Mouse (Mus musculus) heart, adult 8-10 months (tissue): ENCODE results near the gene Zbtb12. TPM values are rescaled to one million over a fixed set of nuclear protein-coding genes. Genes with fewer than 3 reads are reported as not detected.
"Not testable (repeated sequence)": the region's sequence is repeated elsewhere in the genome, so short reads cannot be mapped to it uniquely, and the experiment has no call there.

Source experiments
- DNase-seq: peaks from one replicate; pipeline ENCODE4 v3.0.0; 2022; ENCODE audit warnings: low spot score
- total RNA-seq, 4 experiments: library from RNA; stranded (reverse); gene quantifications; 2 replicates each; pipeline ENCODE4 v1.2.4; 2022

The Zbtb12 gene
- total RNA-seq, result 1 to 10 TPM; 8.5 to 9.9 (median 9.1) TPM

DNA sequence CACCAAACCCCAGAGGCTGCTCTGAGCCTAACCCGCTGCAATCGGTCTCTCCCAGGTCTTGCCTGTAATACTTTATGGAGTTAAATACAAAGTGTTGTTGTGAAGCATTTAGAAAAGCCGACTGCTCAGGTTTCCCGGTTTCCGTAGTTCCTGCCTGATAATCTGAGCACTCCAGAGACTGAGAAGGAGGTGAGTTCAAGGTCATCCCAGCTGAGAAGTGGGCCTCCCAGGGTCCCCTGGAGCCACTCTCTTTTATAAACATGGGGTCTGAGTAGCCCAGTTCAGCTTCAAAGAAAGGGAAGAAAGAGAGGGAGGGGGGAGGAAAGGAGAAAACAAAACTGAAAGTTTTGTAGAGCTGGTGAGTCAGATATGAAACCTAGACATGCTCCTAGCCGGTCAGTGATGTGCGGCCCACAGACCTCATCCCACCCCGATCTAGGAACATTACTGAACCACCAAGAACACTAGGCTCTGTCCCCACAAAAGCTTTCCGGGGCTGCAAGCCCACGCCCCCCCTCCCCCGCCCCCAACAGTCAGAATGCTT is at the start of gene Zbtb12:
Gene Zbtb12, plus strand, starts transcription at position 148 of the 544 bp plus-strand sequence.
- DNase-seq, result no peak

DNA sequence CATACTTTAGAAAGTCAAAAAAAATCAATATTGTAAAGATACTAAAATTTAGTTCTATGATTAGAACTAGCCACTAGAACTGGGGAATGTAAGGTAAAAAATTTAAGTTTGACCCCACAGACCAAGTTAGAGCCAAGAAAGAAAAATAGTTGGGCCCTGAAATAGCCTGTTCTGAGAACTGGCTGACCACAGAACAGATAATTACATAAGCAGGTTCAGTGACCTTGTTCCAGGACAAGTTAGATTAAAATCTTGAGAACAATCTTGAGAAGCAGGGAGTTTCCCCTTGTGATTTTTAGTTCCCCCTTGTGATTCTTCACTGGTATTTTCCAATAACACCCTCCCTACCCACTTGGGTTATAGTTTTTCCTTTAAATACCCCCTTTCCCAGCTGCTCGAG is 48.5 kb upstream of the Zbtb12 start:
- DNase-seq, result not testable (repeated sequence)

DNA sequence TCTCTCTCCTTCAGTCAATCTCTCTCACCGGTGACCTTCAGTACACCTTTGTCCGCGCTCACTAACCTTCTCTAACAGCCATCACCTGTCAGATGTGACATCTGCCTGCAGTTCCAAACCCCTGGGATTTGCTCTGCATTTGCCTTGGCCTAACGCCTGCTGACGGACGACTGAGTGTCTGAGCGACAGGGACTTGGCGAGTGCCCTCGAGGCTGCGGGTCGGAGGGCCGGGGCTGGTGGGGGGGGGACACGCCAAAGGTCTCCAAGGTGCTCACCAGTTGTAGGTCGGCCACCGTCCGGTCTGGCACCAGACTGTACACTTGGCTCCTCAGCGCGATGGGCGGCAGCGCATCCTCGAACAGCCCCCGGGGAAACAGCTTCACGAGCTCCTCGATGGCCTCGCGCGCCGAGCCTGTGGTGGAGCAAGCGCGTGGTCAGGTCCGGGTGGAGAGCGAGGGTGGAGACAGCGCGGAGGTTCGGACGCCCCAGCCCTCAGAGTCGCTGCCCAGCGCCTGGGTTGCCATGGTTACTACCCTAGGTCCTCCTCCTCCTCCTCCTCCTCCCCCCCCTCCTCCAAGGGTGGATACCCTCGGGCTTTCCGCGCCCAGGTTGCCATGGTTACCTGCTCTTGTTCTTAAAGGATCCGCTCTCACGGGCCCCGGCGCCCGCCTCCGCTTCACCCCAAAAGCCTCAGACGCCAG is 43.0 kb upstream of the Zbtb12 start:
- DNase-seq, result no peak

DNA sequence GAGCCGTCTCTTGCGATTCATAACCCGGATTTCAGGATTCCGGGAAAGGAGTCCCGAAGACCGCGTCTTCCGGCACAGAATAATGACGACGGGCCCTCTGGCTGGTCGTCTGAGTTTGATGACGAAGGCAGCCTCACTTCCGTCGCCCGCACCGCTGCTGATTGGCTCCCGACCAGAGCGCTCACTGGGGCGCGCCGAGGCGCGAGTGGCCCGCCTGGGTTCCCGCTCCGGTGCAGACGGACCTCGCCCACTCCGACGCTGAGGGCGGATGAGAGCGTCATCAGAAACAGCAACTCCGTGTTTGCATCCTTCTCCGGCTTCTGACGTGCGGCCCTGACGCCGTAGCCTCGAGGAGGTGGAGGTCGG is 42.4 kb upstream of the Zbtb12 start, which contains the start of the genes Stk19 and Dxo:
Gene Stk19, minus strand, starts transcription at position 90 of the 366 bp plus-strand sequence.
Gene Dxo, plus strand, starts transcription at position 164 of the 366 bp plus-strand sequence.
- DNase-seq, result peak; percentile 97

DNA sequence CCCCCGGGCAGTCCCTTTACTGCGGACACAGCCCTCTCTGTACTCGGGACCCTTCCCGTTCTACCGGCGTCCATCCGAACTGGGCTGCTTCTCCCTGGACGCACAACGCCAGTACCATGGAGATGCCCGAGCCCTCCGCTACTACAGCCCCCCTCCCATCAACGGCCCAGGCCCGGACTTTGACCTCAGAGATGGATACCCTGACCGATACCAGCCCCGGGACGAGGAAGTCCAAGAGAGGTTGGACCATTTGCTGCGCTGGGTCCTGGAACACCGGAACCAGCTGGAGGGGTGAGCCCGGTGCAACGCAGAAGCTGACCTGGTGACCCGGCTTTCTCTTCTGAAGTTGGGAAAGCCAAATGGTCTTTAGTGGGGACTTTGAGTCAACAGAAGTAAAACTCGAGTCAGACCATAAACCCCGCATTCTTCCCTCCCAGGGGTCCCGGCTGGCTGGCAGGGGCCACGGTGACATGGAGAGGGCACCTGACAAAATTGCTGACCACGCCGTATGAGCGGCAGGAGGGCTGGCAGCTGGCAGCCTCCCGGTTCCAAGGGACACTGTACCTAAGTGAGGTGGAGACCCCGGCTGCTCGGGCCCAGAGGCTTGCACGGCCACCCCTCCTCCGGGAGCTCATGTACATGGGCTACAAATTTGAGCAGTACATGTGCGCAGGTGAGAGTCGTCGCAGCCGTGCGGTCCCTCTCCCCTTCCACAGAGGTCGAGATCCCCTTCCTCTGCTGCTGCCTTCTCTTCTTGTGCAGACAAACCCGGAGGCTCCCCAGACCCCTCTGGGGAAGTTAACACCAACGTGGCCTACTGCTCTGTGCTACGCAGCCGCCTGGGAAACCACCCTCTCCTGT is 41.6 kb upstream of the Zbtb12 start:
- DNase-seq, result no peak

DNA sequence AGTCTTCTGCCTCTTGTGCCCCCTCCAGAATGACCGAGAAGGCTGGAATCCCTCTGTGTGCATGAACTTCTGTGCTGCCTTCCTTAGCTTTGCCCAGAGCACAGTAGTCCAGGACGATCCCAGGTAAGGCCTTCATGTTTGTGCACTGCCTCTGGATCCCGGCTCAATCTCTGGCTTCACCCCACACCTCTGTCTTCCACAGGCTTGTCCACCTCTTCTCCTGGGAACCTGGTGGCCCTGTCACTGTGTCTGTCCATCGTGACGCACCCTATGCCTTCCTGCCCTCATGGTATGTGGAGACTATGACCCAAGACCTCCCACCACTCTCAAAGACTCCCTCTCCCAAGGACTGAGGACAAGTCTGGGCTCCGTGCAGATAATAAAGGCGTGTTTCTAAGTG is 40.5 kb upstream of the Zbtb12 start:
- no peak for DNase-seq

DNA sequence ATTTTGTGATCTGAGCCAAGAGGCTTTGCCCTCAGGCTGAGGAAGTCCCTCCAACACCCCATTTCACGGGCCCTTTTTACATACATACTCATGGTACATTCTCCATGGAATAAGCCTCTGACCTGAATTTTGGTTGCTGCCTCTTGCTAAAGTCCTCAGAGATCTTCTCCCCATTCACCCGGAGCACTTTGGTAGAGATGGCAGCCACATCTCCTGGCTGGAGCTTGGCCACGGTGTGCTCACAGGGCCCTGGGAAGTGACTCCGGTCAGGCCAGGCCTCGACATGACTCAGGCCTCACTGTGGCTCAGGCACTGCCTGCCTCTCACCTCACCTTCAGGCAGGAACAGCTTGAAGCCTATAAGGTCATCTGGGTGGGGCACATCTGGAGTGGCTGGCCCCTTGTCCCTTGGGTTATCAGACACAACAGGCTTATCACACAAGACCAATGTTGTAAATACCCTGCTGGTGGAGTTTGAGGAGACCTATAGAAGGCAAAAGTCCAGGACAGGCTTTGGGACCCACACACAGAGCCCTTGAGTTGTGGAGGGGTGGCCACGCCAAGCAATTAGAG is 38.5 kb upstream of the Zbtb12 start:
- no peak for DNase-seq

DNA sequence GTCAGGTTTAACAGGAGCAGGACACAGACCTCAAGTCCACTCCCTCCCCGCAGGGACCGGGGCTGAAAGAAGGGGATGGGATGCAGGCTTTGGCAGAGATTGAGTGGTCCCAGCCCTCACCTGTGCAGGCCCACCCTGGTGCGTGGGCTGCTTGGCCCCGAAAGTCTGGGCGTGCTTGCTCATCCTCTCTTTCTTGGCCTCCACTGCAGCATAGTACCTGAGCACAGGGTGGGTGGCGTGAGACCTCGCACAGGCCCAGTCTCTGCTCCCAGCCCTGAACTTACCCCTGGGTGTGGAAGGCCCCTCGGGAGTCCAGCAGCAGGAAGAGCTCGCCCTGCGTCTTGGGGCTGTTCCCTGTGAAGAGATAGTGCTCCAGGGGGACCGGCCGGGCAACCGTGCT is 34.4 kb upstream of the Zbtb12 start:
- no peak for DNase-seq

DNA sequence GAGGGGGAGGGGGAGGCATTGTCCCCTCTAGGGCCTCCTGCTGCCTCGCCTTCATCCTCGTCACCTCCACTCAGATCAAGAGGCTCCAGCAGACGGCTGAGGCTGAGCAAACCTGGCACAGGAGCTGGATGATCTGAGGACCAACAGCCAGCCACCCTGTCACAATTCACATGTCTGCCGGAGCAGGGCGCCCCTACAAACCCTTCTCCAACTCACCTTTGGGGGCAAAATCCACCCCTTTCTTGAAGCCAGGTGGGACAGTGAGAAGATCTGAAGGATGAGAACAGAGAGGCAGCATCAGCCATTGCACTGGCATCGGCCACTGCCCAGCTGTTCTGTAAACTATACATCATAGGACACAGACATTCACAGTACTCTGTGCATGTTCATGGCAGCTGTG is 32.1 kb upstream of the Zbtb12 start:
- no peak for DNase-seq

DNA sequence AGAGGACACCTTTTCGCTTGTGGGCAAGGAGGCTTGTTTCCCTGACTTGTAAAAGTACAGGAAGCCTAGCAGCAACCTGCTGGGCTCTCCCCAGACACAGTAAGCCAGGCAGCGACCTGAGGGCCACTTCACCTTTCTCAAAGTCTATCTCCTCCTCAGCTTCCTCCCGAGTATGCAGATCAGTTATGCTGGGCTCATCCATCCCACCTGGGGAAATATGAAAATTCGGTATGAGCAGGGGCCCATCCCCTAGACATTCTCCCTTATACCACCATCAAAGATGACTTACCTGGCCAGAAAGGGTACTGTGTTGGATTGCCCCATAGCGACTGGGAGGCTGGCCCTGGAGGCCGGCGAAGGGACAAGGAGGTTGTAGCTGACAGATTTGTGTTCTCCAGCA is 31.7 kb upstream of the Zbtb12 start:
- DNase-seq, result no peak

DNA sequence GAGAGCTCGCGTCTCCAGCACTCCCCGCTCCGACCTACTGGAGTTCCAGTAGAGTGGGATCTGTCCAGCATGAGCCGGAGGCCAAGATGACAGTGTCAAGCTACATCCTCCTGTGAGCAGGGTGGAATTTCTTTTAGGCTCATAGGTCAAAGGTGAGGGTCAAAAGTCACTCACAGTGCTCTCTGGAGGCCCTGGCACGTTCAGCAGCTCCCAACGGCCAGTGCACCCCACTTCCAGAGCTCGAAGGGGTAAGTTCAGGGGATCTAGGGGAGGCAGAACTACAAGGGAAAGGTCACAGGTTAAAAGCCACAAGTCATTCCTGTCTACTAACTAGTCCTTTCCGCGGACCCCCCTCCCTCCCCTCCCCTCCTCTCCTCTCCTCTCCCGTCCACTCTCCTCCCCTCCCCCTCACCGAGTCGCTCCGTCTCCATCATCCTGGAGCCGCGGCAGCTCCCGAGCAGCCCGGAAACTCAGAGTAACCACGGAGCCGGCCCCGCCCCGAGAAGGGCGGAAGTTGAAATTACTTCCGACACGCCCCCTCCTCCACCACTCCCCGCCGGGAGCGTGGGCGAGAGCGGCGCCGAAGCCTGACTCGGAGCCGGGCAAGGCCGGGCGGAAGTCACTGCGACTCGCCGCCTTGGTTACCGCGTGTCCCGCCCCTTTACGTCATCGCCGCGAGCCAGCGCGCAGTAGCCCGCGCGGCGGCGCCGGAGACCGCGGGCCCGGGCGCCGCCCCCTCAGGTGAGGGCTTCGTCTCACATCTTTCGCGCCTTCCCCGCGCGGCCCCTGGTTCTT is 29.4 kb upstream of the Zbtb12 start, which contains the start of the genes Skiv2l and Nelfe:
Gene Skiv2l, minus strand, starts transcription at position 489 of the 795 bp plus-strand sequence.
Gene Nelfe, plus strand, starts transcription at position 670 of the 795 bp plus-strand sequence.
- peak; percentile 96 for DNase-seq

DNA sequence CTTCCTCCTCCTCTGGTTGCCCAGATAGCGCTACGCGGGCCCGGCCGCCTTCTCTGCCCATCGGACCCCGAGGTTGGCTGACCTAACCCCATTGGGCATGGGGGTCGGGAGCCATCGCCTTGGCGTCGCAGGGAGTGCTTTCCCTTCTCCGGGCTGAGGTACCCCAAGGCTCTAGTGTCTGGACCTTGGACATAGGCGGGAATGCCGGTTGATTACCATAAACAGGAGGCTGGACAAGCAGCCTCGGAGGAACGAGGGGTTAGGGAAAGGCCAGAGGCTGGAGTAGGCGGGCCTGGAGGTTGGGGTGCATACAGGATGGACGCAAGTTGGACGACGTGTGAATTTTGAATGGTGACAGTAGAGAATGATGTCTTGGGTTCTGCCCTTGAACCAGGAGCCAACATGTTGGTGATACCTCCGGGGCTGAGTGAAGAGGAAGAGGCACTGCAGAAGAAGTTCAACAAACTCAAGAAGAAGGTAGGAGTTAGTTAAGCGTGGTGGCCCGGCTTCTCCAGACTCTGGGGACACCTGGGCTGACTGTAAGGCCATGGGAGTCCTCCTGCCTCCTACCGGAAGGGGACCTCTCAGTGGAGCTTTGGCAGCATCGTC is 28.7 kb upstream of the Zbtb12 start:
- DNase-seq, result no peak

DNA sequence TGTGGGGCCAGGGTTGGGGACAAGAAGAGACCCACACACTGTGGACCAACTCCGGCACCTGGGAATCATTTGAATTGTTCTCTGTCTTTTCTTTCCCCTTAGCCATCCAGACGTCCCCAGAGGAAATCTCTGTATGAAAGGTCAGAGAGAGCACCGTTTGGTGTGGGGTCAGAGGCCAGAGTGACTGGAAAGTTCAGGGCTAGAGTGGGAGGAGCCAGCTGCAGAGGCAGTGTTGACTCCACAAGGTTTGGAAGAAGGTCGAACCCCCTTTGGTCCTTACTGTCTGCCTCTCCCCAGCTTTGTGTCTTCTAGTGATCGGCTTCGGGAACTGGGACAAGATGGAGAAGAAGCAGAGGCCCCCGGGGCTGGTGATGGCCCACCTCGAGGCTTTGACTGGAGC is 25.8 kb upstream of the Zbtb12 start:
- DNase-seq, result no peak

DNA sequence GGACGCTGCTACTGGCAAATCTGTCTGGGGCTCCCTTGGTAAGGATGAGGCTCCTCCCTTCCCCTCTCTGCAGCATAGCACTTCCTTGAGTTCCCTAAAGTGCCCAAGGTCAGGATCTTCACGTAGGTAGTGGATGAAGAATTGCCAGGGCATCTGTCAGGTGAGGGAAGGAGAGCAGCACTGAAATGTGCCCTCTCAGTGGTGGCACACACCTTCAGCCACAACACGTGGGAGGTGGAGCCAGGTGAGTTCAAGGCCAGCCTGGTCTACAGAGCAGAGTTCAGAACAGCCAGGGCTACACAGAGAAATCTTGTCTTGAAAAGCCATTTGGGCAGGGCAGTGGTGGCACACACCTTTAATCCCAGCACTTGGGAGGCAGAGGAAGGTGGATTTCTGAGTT is 24.5 kb upstream of the Zbtb12 start:
- no peak for DNase-seq

DNA sequence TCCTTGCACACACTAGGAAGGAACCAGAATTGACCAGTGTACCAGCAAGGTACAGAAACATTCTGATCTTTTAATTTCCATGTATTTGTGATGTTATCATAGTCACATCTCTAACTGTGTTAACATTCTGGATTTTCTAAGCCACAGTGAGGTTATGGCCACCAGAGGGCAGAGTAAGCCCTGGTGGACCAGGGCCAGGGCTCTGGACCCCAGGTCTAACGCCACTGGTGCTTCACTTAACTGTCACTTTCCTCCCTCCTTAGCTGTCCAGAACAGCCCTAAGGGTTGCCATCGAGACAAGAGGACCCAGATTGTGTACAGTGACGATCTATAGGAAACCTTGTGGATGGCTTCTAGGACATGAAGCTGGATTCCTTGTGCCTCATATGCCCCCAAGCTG is 23.5 kb upstream of the Zbtb12 start:
- DNase-seq, result peak; percentile 26

DNA sequence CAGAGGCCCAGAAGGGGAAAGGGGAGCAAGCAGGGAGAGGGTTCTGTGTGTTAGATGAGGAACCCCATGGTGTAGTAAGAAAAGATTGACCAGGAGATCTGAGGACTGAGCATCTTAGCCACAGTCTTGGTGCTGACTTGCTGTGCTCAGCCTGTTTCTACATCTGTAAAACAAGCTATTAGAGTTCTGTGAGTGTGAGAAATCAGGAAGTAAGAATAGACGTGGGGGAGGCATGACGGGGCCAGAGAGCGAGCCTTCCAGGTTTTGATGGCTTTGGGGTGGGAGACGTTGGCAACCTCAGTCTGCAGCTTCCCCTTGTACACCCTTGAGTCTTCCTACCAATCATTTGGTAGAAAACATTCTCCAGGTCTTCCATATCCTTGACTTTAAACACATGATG is 20.6 kb upstream of the Zbtb12 start:
- no peak for DNase-seq

DNA sequence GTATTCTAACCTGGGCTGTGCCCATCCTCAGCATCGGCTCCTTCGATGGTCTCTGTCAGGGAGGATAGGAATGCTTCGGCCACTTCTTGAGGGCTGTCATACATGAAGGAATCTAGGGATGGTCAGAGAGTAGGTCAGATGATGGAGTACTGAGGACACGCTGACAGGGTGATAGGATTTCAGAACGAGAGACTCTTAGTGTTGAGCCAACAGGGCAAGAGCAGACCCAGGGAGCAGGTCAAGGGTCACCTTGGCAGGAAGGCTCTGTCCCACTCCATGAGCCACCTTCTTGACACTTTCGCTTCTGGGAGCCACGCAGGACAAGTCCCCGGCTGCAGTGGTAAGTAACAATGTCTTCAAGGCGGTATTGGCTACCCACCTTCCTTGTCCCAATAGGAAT is 18.8 kb upstream of the Zbtb12 start:
- no peak for DNase-seq

DNA sequence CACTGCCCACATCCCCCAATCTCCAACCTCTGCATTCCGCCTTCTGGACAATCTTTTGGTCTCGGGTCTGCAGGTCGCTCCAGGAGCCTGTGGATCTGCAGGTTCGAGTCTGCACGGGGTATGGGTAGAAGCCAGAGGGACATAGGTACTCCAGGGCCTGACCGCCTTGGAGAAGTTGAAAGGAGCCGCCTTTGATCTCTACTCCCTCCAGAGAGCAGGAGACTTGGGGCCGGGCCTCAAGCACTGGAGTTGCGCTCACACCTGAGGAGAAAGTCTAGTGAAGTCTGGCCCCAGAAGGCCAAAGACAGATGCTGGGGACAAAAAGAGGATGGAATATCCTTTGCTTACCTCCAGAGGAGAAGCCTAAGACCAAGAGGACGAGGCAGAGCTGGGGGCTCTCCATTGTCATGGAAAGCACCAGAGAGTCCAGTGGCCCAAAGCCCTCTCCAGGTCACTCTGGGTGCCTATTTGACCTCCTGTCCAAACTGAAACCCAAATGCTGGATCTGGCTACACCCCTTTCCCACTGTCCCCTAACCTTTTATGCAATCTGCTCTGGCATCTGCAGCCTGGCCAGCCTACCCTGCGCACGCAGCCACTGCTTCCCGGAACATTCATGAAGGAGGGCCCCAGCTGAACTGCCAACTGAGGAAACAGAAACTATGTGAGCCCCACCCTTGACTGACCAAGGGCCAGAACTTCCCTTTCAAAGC is 17.4 kb upstream of the Zbtb12 start:
- no peak for DNase-seq

DNA sequence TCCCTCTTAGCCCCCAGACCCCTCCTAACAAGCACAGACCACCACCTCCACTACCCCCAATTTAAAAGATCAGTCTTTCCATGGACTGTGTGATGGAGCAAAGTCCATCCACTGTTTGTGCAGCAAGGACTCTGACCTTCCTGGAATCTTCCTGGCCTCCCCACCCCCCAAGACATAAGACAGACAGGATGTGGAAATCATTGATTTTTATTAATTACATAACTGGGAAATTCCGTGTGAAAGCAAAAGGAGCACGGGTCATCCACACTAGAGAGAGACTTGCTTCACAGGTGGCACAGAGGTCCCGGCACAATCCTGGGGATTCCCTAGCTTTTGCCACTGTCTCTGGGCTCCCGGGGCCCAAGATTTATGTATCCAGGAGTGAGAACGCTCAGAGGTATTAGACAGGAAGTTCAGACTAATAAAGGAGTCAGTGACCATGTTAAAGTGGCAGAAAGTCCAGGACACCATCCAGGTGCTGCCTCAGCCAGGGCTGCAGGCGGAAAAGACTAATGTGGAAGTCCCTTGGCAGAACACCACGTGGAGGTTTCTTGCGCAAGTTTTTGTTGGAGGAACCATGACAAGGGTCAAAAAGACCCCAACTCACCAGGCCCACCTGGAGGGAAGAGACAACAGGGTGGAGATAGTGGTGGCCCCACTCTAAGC is 16.7 kb upstream of the Zbtb12 start, which contains the start of gene Cfb:
Gene Cfb, minus strand, starts transcription at position 103 of the 666 bp plus-strand sequence.
- no peak for DNase-seq

DNA sequence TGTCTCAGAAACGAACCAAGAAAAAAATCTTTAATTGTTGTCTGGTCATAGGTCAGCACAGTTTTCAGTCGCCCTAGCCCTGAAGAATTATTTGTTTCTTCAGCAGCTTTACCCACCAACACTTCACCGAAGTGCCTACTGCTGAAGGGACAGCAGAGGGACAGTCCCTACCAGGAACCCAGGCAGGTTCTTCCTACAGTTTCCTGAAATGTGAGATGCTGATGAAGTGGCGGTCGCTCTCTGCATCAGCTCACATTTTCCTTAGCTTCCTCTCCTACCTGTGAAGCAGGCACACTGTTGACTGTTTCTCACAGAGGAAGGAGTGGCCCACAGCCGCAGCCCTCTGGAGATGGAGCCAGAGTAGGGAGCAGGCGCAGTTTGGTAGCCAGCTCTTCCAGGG is 13.3 kb upstream of the Zbtb12 start:
- DNase-seq, result no peak
